Mouse (Mus musculus) embryonic fibroblast, embryonic 13.5 days (primary cell): ENCODE results near the gene Hipk2.

Experiments used
- CTCF ChIP-seq: IDR thresholded peaks from 2 replicates; pipeline ENCODE4 v1.5.1; 2011; ENCODE audit warnings: mild to moderate bottlenecking, control low read depth, low read length, moderate library complexity, borderline replicate concordance; ENCODE audit not compliant: insufficient read depth
- POLR2A ChIP-seq: IDR thresholded peaks from 2 replicates; pipeline ENCODE4 v1.6.1; 2011; ENCODE audit warnings: low read depth, mild to moderate bottlenecking, control low read depth, low read length, moderate library complexity

DNA sequence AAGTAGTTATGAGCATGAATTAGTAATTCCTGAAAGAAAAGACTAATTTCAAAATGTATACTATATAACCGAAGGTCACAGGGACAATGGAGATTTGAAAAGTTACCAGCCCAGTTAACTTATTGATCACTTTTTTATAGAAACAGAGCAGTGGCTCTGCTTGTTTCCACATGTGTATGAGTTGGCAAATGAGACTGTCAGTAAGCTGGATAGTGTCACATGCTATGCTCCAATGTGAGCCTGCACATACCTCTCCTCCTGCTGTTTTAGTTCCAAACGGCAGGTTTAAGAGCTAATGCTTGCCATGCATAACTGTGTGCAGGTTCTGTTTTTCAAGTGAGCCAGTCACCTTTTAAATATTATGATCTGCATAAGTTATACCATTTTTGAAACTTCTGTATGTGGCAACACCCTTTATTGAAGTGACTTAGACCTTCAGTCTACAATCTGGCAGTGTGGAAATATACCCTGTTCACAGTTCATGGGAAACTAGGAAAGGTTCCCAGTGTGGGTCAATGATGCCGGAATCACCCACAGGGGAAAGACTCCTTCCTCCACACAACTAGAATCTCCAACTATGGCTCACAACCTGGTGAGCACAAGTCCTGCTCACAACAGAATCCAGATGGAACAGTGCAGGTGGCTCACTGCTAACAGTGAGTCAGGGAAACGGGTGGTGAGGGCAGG is 64.4 kb downstream of the Hipk2 start:
- TF ChIP-seq CTCF (no peak), POLR2A (no peak)
